ENCODE assay signal across 28 mouse cellular contexts in the genomic region with DNA sequence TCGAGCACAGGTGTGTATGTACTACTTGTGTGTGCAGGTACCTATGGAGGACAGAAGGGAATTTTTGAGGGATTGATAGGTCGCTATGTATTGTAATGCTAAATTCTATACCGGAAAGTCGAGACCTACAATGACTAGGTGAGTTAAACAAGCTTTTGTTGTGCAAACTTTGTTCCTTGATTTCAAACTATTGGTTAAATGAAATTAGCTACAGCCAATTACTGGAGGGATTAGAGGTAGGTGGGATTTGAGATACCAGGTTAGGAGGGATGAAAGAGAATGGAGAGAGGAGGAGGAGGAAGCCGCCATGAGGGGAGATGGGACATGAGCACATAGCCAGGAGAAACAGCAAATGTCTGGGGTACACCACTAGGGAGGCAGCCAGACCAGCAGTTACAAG.
"Had no signal": no experiment of that assay in that cellular context is flagged by ENCODE, and none has a peak within 500 bp of the region (broad histone marks: within the 10 kb centered on the region; RNA-seq: fewer than 3 reads in every experiment).

No protein-coding gene starts in this region.

- H3K27me3 ChIP-seq: heart, embryonic 13.5 days; heart, embryonic 15.5 days; hindbrain, embryonic 12.5 days; intestine, embryonic 15.5 days; limb, embryonic 12.5 days; liver, embryonic 13.5 days; liver, embryonic 15.5 days had no signal

- H3K4me2 ChIP-seq: heart, embryonic 11.5 days; heart, embryonic 13.5 days; heart, embryonic 15.5 days; hindbrain, embryonic 12.5 days; hindbrain, embryonic 14.5 days; intestine, embryonic 15.5 days; limb, embryonic 12.5 days; liver, embryonic 11.5 days; liver, embryonic 13.5 days; liver, embryonic 15.5 days had no signal

- H3K9ac ChIP-seq: heart, embryonic 13.5 days; heart, embryonic 15.5 days; hindbrain, embryonic 12.5 days; hindbrain, embryonic 14.5 days; intestine, embryonic 15.5 days; limb, embryonic 12.5 days; liver, embryonic 13.5 days; liver, embryonic 15.5 days had no signal

- H3K4me3 ChIP-seq: gastrocnemius, adult 2 months; heart, embryonic 13.5 days; heart, embryonic 15.5 days; hindbrain, embryonic 12.5 days; intestine, embryonic 15.5 days; layer of hippocampus, adult 2 months; left cerebral cortex, adult 2 months; limb, embryonic 10.5 days; limb, embryonic 12.5 days; liver, embryonic 13.5 days; liver, embryonic 15.5 days had no signal

- H3K27ac ChIP-seq: gastrocnemius, adult 2 months; heart, embryonic 13.5 days; heart, embryonic 15.5 days; hindbrain, embryonic 12.5 days; hindbrain, embryonic 14.5 days; intestine, embryonic 15.5 days; layer of hippocampus, adult 2 months; left cerebral cortex, adult 2 months; limb, embryonic 10.5 days; limb, embryonic 12.5 days; liver, embryonic 13.5 days; liver, embryonic 15.5 days had no signal

- DNase-seq: gastrocnemius, adult 2 months; gastrocnemius, postnatal 14 days; gastrocnemius, postnatal 36 days; heart, adult 18-20 months; heart, postnatal 14 days; heart, postnatal 36 days; kidney, adult 18-20 months; kidney, adult 8-10 months; kidney, postnatal 10 days; kidney, postnatal 25 days; kidney, postnatal 4 days; liver; liver, embryonic 13.5 days had no signal

- H3K36me3 ChIP-seq: heart, embryonic 13.5 days; heart, embryonic 15.5 days; hindbrain, embryonic 12.5 days; intestine, embryonic 15.5 days; limb, embryonic 10.5 days; limb, embryonic 12.5 days; liver, embryonic 13.5 days; liver, embryonic 15.5 days had no signal

- H3K9me3 ChIP-seq: heart, embryonic 13.5 days; heart, embryonic 15.5 days; hindbrain, embryonic 12.5 days; intestine, embryonic 15.5 days; limb, embryonic 10.5 days; limb, embryonic 12.5 days; liver, embryonic 13.5 days; liver, embryonic 15.5 days had no signal

- ATAC-seq: hindbrain, embryonic 16.5 days; inflammation-experienced regulatory T-cells, adult 6 months; intestine, embryonic 15.5 days; intestine, postnatal 0 days had no signal
